Mouse (Mus musculus): ENCODE results near the gene Dcps.

- TF ChIP-seq CTCF (IDR thresholded peaks at IDR 0.05; ENCODE audit: insufficient read depth, low read depth, low read length) (no peak), POLR2A (IDR thresholded peaks at IDR 0.05; ENCODE audit: insufficient read depth, low read depth, low read length) (no peak)
Observed at GRCm38 (mm10) chr9:35173331-35173730, 2.5 kb downstream of the Dcps start.

All from olfactory bulb, adult 2 months (tissue).